Mouse (Mus musculus) kidney, postnatal 25 days (tissue): ENCODE results near the gene Kdelr2.
"Not testable (repeated sequence)": the region's sequence is repeated elsewhere in the genome, so short reads cannot be mapped to it uniquely, and the experiment has no call there.

Experiments
- DNase-seq, 2 experiments: peaks; one replicate each; pipeline ENCODE4 v3.0.0; 2021; ENCODE audit warnings: mixed read lengths in 2 of 2

Gene Kdelr2

GRCm38 (mm10) chr5:143403221-143404147 is at the start of gene Kdelr2:
Kdelr2 (plus strand) TSS chr5:143403838.
- peak; percentile 92 to 96 for DNase-seq

GRCm38 (mm10) chr5:143356017-143356416 is 47.6 kb upstream of the Kdelr2 start:
- no peak for DNase-seq

- DNase-seq = no peak
Measured at GRCm38 (mm10) chr5:143356686-143357388, 46.8 kb upstream of the Kdelr2 start, which contains the start of gene Grid2ip. Grid2ip (plus strand) TSS chr5:143357338.

GRCm38 (mm10) chr5:143357564-143357963 is 46.1 kb upstream of the Kdelr2 start:
- no peak for DNase-seq

GRCm38 (mm10) chr5:143359263-143359662 is 44.4 kb upstream of the Kdelr2 start:
- DNase-seq = no peak

- DNase-seq = peak in 1 of 2 experiments; percentile 35
Measured at GRCm38 (mm10) chr5:143360000-143360399, 43.6 kb upstream of the Kdelr2 start.

GRCm38 (mm10) chr5:143361428-143361827 is 42.2 kb upstream of the Kdelr2 start:
- no peak for DNase-seq

GRCm38 (mm10) chr5:143363678-143364615 is 39.7 kb upstream of the Kdelr2 start:
- DNase-seq = peak in 1 of 2 experiments; percentile 12

- DNase-seq = no peak
Measured at GRCm38 (mm10) chr5:143367931-143368330, 35.7 kb upstream of the Kdelr2 start.

- DNase-seq = no peak
Measured at GRCm38 (mm10) chr5:143369611-143370255, 33.9 kb upstream of the Kdelr2 start.

GRCm38 (mm10) chr5:143370416-143371145 is 33.1 kb upstream of the Kdelr2 start:
- DNase-seq = no peak

- DNase-seq = no peak
Measured at GRCm38 (mm10) chr5:143371146-143371510, 32.5 kb upstream of the Kdelr2 start.

- DNase-seq = peak in 1 of 2 experiments; percentile 7
Measured at GRCm38 (mm10) chr5:143372818-143373217, 30.8 kb upstream of the Kdelr2 start.

- peak; percentile 64 to 76 for DNase-seq
Measured at GRCm38 (mm10) chr5:143375242-143375641, 28.4 kb upstream of the Kdelr2 start.

- DNase-seq = no peak
Measured at GRCm38 (mm10) chr5:143376156-143376555, 27.5 kb upstream of the Kdelr2 start.

- DNase-seq = peak; percentile 38 to 67
Measured at GRCm38 (mm10) chr5:143386797-143387621, 16.6 kb upstream of the Kdelr2 start.

GRCm38 (mm10) chr5:143394184-143394583 is 9.5 kb upstream of the Kdelr2 start:
- no peak for DNase-seq

GRCm38 (mm10) chr5:143394966-143395365 is 8.7 kb upstream of the Kdelr2 start:
- not testable (repeated sequence) for DNase-seq

GRCm38 (mm10) chr5:143395649-143396048 is 8.0 kb upstream of the Kdelr2 start:
- DNase-seq = peak in 1 of 2 experiments; percentile 60

- no peak for DNase-seq
Measured at GRCm38 (mm10) chr5:143400501-143400900, 3.1 kb upstream of the Kdelr2 start.
